Mouse (Mus musculus): ENCODE measurements around the gene Ltb4r2. TPM values are rescaled to one million over a fixed set of nuclear protein-coding genes. Genes with fewer than 3 reads are reported as not detected.

Ltb4r2 gene
- polyA plus RNA-seq, 1 experiment from 2014 or later, result 0.68 TPM

GRCm38 (mm10) chr14:55716884-55717283 is 44.3 kb upstream of the Ltb4r2 start:
- Histone ChIP-seq H3K36me3 (ENCODE audit: insufficient read depth, low read length) (peaks cover 27% of the 10 kb centered on the region; the same call in 1 of the 2 replicates), H3K27me3 (ENCODE audit: insufficient read depth, low read length) (0 out of 2 replicates have a peak, but pooled peaks cover 7% of the 10 kb centered on the region), H3K9ac (ENCODE audit: low read depth, low read length) (no peak overlapping the region), H3K4me2 (ENCODE audit: low read length) (no peak overlapping the region), H3K4me1 (replicated peaks; ENCODE audit: insufficient read depth, low read length) (0 out of 2 replicates have a peak, but pooled peaks cover 6% of the 10 kb centered on the region), H3K4me3 (replicated peaks; ENCODE audit: low read depth, low read length) (no peak overlapping the region), H3K9me3 (replicated peaks; ENCODE audit: low read length) (no peaks in the 10 kb centered on the region), H3K27ac (peak overlapping the region; percentile 36; the same call in 1 of the 2 replicates)
- TF ChIP-seq CTCF (IDR thresholded peaks at IDR 0.05; ENCODE audit: low read depth), result no peak
- DNase-seq (ENCODE audit: low spot score) (no peak), ATAC-seq (replicated peaks; ENCODE audit: low FRiP score, low read depth) (peak; percentile 77)
- 64% methylated on average over 8 of the region's 8 CpGs for WGBS

GRCm38 (mm10) chr14:55719737-55720136 is 41.5 kb upstream of the Ltb4r2 start:
- Histone ChIP-seq H3K27ac (no peak overlapping the region), H3K36me3 (ENCODE audit: insufficient read depth, low read length) (peaks cover 27% of the 10 kb centered on the region; the same call in 1 of the 2 replicates), H3K9ac (ENCODE audit: low read depth, low read length) (no peak overlapping the region), H3K9me3 (replicated peaks; ENCODE audit: low read length) (no peaks in the 10 kb centered on the region), H3K4me3 (replicated peaks; ENCODE audit: low read depth, low read length) (no peak overlapping the region), H3K27me3 (ENCODE audit: insufficient read depth, low read length) (no peaks in the 10 kb centered on the region), H3K4me2 (ENCODE audit: low read length) (no peak overlapping the region), H3K4me1 (replicated peaks; ENCODE audit: insufficient read depth, low read length) (no peaks in the 10 kb centered on the region)
- no peak for TF ChIP-seq CTCF (IDR thresholded peaks at IDR 0.05; ENCODE audit: low read depth)
- 88% methylated on average over 6 of the region's 6 CpGs for WGBS
- DNase-seq (ENCODE audit: low spot score), result no peak
- no peak for ATAC-seq (replicated peaks; ENCODE audit: low FRiP score, low read depth)

GRCm38 (mm10) chr14:55720666-55721065 is 40.6 kb upstream of the Ltb4r2 start:
- no peak overlapping the region for H3K4me3 ChIP-seq (replicated peaks; ENCODE audit: low read depth, low read length)

GRCm38 (mm10) chr14:55721076-55721475 is 40.2 kb upstream of the Ltb4r2 start:
- 68% methylated on average over 6 of the region's 6 CpGs for WGBS
- H3K36me3 ChIP-seq (ENCODE audit: insufficient read depth, low read length), result peaks cover 25% of the 10 kb centered on the region; the same call in 1 of the 2 replicates
- H3K9ac ChIP-seq (ENCODE audit: low read depth, low read length), result no peak overlapping the region
- H3K4me2 ChIP-seq (ENCODE audit: low read length), result peak overlapping the region; percentile 62
- DNase-seq (ENCODE audit: low spot score) (no peak), ATAC-seq (replicated peaks; ENCODE audit: low FRiP score, low read depth) (no peak)
- H3K27me3 ChIP-seq (ENCODE audit: insufficient read depth, low read length), result no peaks in the 10 kb centered on the region
- peak overlapping the region; percentile 84; the same call in 1 of the 2 replicates for H3K4me3 ChIP-seq (replicated peaks; ENCODE audit: low read depth, low read length)
- no peaks in the 10 kb centered on the region for H3K9me3 ChIP-seq (replicated peaks; ENCODE audit: low read length)
- H3K4me1 ChIP-seq (replicated peaks; ENCODE audit: insufficient read depth, low read length), result no peaks in the 10 kb centered on the region
- peak overlapping the region; percentile 39 for H3K27ac ChIP-seq
- no peak for TF ChIP-seq CTCF (IDR thresholded peaks at IDR 0.05; ENCODE audit: low read depth)

More at GRCm38 (mm10) chr14:55720666-55721065, 40.6 kb upstream of the Ltb4r2 start:
- Histone ChIP-seq H3K27me3 (ENCODE audit: insufficient read depth, low read length) (no peaks in the 10 kb centered on the region), H3K9me3 (replicated peaks; ENCODE audit: low read length) (no peaks in the 10 kb centered on the region), H3K4me2 (ENCODE audit: low read length) (peak overlapping the region; percentile 62; the same call in 1 of the 2 replicates), H3K36me3 (ENCODE audit: insufficient read depth, low read length) (peaks cover 27% of the 10 kb centered on the region; the same call in 1 of the 2 replicates), H3K4me1 (replicated peaks; ENCODE audit: insufficient read depth, low read length) (no peaks in the 10 kb centered on the region), H3K9ac (ENCODE audit: low read depth, low read length) (no peak overlapping the region), H3K27ac (peak overlapping the region; percentile 39)
- no peak for ATAC-seq (replicated peaks; ENCODE audit: low FRiP score, low read depth)
- 91% methylated on average over 12 of the region's 12 CpGs for WGBS
- DNase-seq (ENCODE audit: low spot score), result no peak
- no peak for TF ChIP-seq CTCF (IDR thresholded peaks at IDR 0.05; ENCODE audit: low read depth)

GRCm38 (mm10) chr14:55721700-55722437 is 39.4 kb upstream of the Ltb4r2 start, which contains the start of gene Rabggta:
Rabggta (minus strand) TSS chr14:55722263.
- peak within 1 kb of the TSS; percentile 84 for H3K4me3 ChIP-seq (replicated peaks; ENCODE audit: low read depth, low read length)
- DNase-seq (ENCODE audit: low spot score), result peak; percentile 94
- ATAC-seq (replicated peaks; ENCODE audit: low FRiP score, low read depth), result peak; percentile 94
- TF ChIP-seq CTCF (IDR thresholded peaks at IDR 0.05; ENCODE audit: low read depth), result peak; percentile 96
- H3K4me2 ChIP-seq (ENCODE audit: low read length), result peak within 1 kb of the TSS; percentile 62
- no peaks in the 10 kb centered on the region for H3K27me3 ChIP-seq (ENCODE audit: insufficient read depth, low read length)
- WGBS, result under 1% methylated on average over 49 of the region's 50 CpGs
- H3K4me1 ChIP-seq (replicated peaks; ENCODE audit: insufficient read depth, low read length), result no peaks in the 10 kb centered on the region
- H3K9me3 ChIP-seq (replicated peaks; ENCODE audit: low read length), result no peaks in the 10 kb centered on the region
- H3K36me3 ChIP-seq (ENCODE audit: insufficient read depth, low read length), result peaks cover 18% of the 10 kb centered on the region; the same call in 1 of the 2 replicates
- peak within 1 kb of the TSS; percentile 74 for H3K9ac ChIP-seq (ENCODE audit: low read depth, low read length)
- H3K27ac ChIP-seq, result peak within 1 kb of the TSS; percentile 91

- no peak for DNase-seq (ENCODE audit: low spot score)
- Histone ChIP-seq H3K9me3 (replicated peaks; ENCODE audit: low read length) (no peaks in the 10 kb centered on the region), H3K4me1 (replicated peaks; ENCODE audit: insufficient read depth, low read length) (no peaks in the 10 kb centered on the region), H3K36me3 (ENCODE audit: insufficient read depth, low read length) (peaks cover 13% of the 10 kb centered on the region; the same call in 1 of the 2 replicates), H3K27me3 (ENCODE audit: insufficient read depth, low read length) (no peaks in the 10 kb centered on the region), H3K27ac (no peak overlapping the region), H3K4me2 (ENCODE audit: low read length) (peak overlapping the region; percentile 62), H3K4me3 (replicated peaks; ENCODE audit: low read depth, low read length) (peak overlapping the region; percentile 84), H3K9ac (ENCODE audit: low read depth, low read length) (peak overlapping the region; percentile 74; the same call in 1 of the 2 replicates)
- ATAC-seq (replicated peaks; ENCODE audit: low FRiP score, low read depth), result peak; percentile 5; the same call in 1 of the 2 replicates
- no peak for TF ChIP-seq CTCF (IDR thresholded peaks at IDR 0.05; ENCODE audit: low read depth)
- 50% methylated on average over 8 of the region's 8 CpGs for WGBS
Measured at GRCm38 (mm10) chr14:55722438-55722945, 38.7 kb upstream of the Ltb4r2 start.

All from kidney, postnatal 0 days (tissue).